Mouse (Mus musculus): ENCODE results near the gene Mrc2. TPM values are rescaled to one million over a fixed set of nuclear protein-coding genes. Genes with fewer than 3 reads are reported as not detected.

The Mrc2 gene
- polyA plus RNA-seq, 1 experiment from 2014 or later: 23.9 TPM

- H3K27me3 ChIP-seq (replicated peaks; ENCODE audit: control insufficient read depth, insufficient read depth, low read length): no peaks in the 10 kb centered on the region
- DNase-seq (ENCODE audit: low spot score) (no peak), ATAC-seq (ENCODE audit: low read depth) (no peak)
- H3K36me3 ChIP-seq (ENCODE audit: control insufficient read depth, insufficient read depth, low read length): peaks cover 47% of the 10 kb centered on the region
- H3K9ac ChIP-seq (ENCODE audit: low read depth, low read length): no peak overlapping the region
- H3K9me3 ChIP-seq (ENCODE audit: control insufficient read depth, low read length): no peaks in the 10 kb centered on the region
- no peak overlapping the region for H3K4me2 ChIP-seq (ENCODE audit: low read depth, low read length)
- no peak overlapping the region for H3K27ac ChIP-seq (replicated peaks; ENCODE audit: low read depth, low read length)
- 88% methylated on average over 7 of the region's 7 CpGs for WGBS
- H3K4me3 ChIP-seq (ENCODE audit: low read depth, low read length): no peak overlapping the region
- H3K4me1 ChIP-seq (ENCODE audit: control insufficient read depth, insufficient read depth, low read length): peaks cover 21% of the 10 kb centered on the region
These were observed 58.2 kb downstream of the Mrc2 start for GRCm38 (mm10) chr11:105350643-105351042.

DNA sequence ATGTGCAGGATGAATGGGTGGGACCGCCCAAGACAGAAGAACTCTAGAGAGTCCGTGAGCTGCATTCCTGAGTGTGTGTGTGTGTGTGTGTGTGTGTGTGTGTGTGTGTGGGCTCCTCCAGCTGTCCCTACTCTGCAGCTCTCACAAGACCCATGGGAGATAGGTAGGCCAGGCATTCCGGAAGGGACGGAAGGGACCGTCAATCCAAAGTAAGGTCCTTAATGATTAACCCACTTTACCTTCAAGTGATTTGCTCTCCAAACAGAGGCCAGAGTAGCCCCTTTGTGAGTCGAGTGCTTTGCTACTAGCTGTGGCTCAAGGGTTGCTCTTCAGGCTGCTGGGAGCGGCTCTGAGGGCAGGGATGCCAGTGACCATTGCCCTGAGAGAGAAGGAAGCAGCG is 59.7 kb downstream of the Mrc2 start:
- Histone ChIP-seq H3K36me3 (ENCODE audit: control insufficient read depth, insufficient read depth, low read length) (peaks cover 32% of the 10 kb centered on the region), H3K9me3 (ENCODE audit: control insufficient read depth, low read length) (no peaks in the 10 kb centered on the region), H3K4me1 (ENCODE audit: control insufficient read depth, insufficient read depth, low read length) (peaks cover 21% of the 10 kb centered on the region), H3K4me2 (ENCODE audit: low read depth, low read length) (no peak overlapping the region), H3K27me3 (replicated peaks; ENCODE audit: control insufficient read depth, insufficient read depth, low read length) (no peaks in the 10 kb centered on the region), H3K27ac (replicated peaks; ENCODE audit: low read depth, low read length) (no peak overlapping the region), H3K9ac (ENCODE audit: low read depth, low read length) (no peak overlapping the region), H3K4me3 (ENCODE audit: low read depth, low read length) (no peak overlapping the region)
- WGBS: 76% methylated on average over 8 of the region's 8 CpGs
- ATAC-seq (ENCODE audit: low read depth) (no peak), DNase-seq (ENCODE audit: low spot score) (no peak)

GRCm38 (mm10) chr11:105352954-105353890 is 60.8 kb downstream of the Mrc2 start:
- 0 out of 2 replicates have a peak, but pooled peaks have one; percentile 7 for ATAC-seq (ENCODE audit: low read depth)
- peak overlapping the region; percentile 30; the same call in 1 of the 2 replicates for H3K9ac ChIP-seq (ENCODE audit: low read depth, low read length)
- WGBS: 48% methylated on average over 9 of the region's 9 CpGs

DNA sequence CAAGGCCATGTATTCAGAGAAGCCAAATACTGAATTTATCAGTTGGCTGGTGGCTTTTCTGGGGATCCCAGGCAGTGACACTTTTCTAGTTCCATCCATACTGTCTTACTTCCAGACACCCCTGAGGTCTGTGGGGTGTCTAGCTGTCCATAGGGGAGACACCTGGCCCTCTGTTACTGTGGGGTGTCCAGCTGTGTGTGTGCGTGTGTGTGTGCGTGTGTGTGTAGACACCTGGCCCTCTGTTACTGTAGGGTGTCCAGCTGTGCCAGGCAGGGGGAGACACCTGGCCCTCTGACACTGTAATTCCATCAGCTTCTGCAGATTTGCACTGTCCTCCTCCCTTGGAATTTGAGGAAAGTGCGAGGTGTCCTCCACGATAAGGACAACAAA is 61.4 kb downstream of the Mrc2 start:
- Histone ChIP-seq H3K9me3 (ENCODE audit: control insufficient read depth, low read length) (no peaks in the 10 kb centered on the region), H3K36me3 (ENCODE audit: control insufficient read depth, insufficient read depth, low read length) (peaks cover 15% of the 10 kb centered on the region), H3K4me1 (ENCODE audit: control insufficient read depth, insufficient read depth, low read length) (peaks cover 21% of the 10 kb centered on the region), H3K27ac (replicated peaks; ENCODE audit: low read depth, low read length) (no peak overlapping the region), H3K9ac (ENCODE audit: low read depth, low read length) (no peak overlapping the region), H3K27me3 (replicated peaks; ENCODE audit: control insufficient read depth, insufficient read depth, low read length) (no peaks in the 10 kb centered on the region), H3K4me2 (ENCODE audit: low read depth, low read length) (no peak overlapping the region), H3K4me3 (ENCODE audit: low read depth, low read length) (no peak overlapping the region)
- DNase-seq (ENCODE audit: low spot score) (no peak), ATAC-seq (ENCODE audit: low read depth) (no peak)
- 81% methylated on average over 4 of the region's 4 CpGs for WGBS

More at GRCm38 (mm10) chr11:105352954-105353890, 60.8 kb downstream of the Mrc2 start:
- peaks cover 21% of the 10 kb centered on the region for H3K4me1 ChIP-seq (ENCODE audit: control insufficient read depth, insufficient read depth, low read length)
- H3K36me3 ChIP-seq (ENCODE audit: control insufficient read depth, insufficient read depth, low read length): peaks cover 22% of the 10 kb centered on the region
- no peak overlapping the region for H3K4me3 ChIP-seq (ENCODE audit: low read depth, low read length)
- H3K4me2 ChIP-seq (ENCODE audit: low read depth, low read length): no peak overlapping the region
- no peaks in the 10 kb centered on the region for H3K9me3 ChIP-seq (ENCODE audit: control insufficient read depth, low read length)
- DNase-seq (ENCODE audit: low spot score): peak; percentile 72
- no peaks in the 10 kb centered on the region for H3K27me3 ChIP-seq (replicated peaks; ENCODE audit: control insufficient read depth, insufficient read depth, low read length)
- H3K27ac ChIP-seq (replicated peaks; ENCODE audit: low read depth, low read length): peak overlapping the region; percentile 56; the same call in 1 of the 2 replicates

GRCm38 (mm10) chr11:105356301-105356700 is 63.9 kb downstream of the Mrc2 start:
- no peaks in the 10 kb centered on the region for H3K36me3 ChIP-seq (ENCODE audit: control insufficient read depth, insufficient read depth, low read length)
- no peak overlapping the region for H3K9ac ChIP-seq (ENCODE audit: low read depth, low read length)
- 53% methylated on average over 7 of the region's 7 CpGs for WGBS
- H3K4me3 ChIP-seq (ENCODE audit: low read depth, low read length): no peak overlapping the region
- DNase-seq (ENCODE audit: low spot score): no peak
- peaks cover 21% of the 10 kb centered on the region for H3K4me1 ChIP-seq (ENCODE audit: control insufficient read depth, insufficient read depth, low read length)
- no peaks in the 10 kb centered on the region for H3K9me3 ChIP-seq (ENCODE audit: control insufficient read depth, low read length)
- H3K27me3 ChIP-seq (replicated peaks; ENCODE audit: control insufficient read depth, insufficient read depth, low read length): no peaks in the 10 kb centered on the region
- H3K27ac ChIP-seq (replicated peaks; ENCODE audit: low read depth, low read length): no peak overlapping the region
- no peak for ATAC-seq (ENCODE audit: low read depth)
- no peak overlapping the region for H3K4me2 ChIP-seq (ENCODE audit: low read depth, low read length)

DNA sequence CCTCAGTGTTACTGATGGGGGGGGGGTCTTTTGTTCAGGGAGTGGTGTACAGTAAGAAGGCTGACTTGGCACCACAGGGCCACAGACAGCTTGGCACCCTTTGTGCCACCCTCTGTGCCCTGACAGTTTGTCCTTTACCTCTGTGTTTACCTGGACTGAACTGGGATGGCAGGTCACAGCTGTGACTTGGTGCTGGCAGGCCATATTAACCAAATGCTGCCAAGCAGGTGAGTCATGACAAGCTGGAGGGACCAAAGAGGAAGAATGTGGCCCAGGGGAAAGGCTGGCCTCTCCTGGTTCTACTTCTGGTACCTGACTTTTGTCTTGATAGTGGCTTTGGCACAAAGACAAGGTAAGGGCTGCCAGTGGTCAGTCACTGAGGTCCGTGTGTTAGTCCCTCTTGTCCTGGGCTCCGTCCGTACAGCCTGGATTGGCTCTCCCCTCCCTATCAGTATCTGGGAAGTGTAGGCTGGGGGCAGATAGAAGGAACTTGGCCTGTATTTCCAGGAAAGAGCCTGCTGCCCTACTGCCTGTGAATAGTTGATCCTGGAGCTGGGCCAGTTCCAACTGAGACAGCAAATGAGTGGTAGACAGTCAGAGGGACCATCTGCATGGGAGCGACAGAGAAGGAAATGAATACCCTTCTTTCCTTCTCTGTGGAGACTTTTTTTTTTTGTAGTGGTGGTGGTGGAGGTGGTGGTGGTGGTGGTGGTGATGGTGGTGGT is 69.8 kb downstream of the Mrc2 start:
- Histone ChIP-seq H3K4me2 (ENCODE audit: low read depth, low read length) (no peak overlapping the region), H3K36me3 (ENCODE audit: control insufficient read depth, insufficient read depth, low read length) (no peaks in the 10 kb centered on the region), H3K4me1 (ENCODE audit: control insufficient read depth, insufficient read depth, low read length) (peaks cover 7% of the 10 kb centered on the region; the same call in 1 of the 2 replicates), H3K9me3 (ENCODE audit: control insufficient read depth, low read length) (no peaks in the 10 kb centered on the region), H3K27ac (replicated peaks; ENCODE audit: low read depth, low read length) (no peak overlapping the region), H3K9ac (ENCODE audit: low read depth, low read length) (no peak overlapping the region), H3K27me3 (replicated peaks; ENCODE audit: control insufficient read depth, insufficient read depth, low read length) (no peaks in the 10 kb centered on the region), H3K4me3 (ENCODE audit: low read depth, low read length) (no peak overlapping the region)
- 79% methylated on average over 4 of the region's 4 CpGs for WGBS
- DNase-seq (ENCODE audit: low spot score) (no peak), ATAC-seq (ENCODE audit: low read depth) (no peak)

DNA sequence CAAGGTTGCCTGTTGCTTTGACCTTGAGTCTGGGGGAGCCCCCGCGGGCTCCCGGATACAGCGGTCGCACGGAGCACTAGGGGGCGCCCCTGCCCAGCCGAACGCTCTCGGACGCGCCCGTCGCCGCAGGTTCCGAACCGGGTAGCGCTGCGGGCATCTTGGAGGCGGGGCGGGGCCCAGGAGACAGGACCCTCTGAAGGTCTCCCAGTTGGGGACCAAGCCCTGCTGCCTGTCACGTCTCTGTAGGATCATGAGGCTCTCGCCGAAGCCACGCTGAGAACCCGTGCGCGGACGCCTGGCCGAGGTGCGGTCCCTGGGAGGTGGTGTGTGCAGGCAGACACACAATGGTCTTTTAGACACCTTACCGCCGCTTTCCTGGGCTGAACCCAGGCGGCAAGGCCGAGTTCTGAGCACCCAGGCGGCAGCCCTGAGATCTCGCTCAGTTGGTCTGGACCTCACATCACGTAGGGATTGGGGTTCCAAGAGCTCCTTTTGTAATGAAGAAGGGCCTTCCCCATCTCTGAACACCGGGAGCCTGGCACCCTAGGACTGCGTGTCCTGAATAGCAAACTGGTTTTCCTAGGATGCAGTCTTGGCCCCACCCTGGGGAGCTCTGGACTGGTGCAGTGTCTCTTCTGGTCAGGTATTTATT is 70.6 kb downstream of the Mrc2 start:
- Histone ChIP-seq H3K9ac (ENCODE audit: low read depth, low read length) (peak overlapping the region; percentile 63), H3K36me3 (ENCODE audit: control insufficient read depth, insufficient read depth, low read length) (no peaks in the 10 kb centered on the region), H3K4me1 (ENCODE audit: control insufficient read depth, insufficient read depth, low read length) (peaks cover 7% of the 10 kb centered on the region; the same call in 1 of the 2 replicates), H3K9me3 (ENCODE audit: control insufficient read depth, low read length) (no peaks in the 10 kb centered on the region), H3K4me3 (ENCODE audit: low read depth, low read length) (peak overlapping the region; percentile 47), H3K27me3 (replicated peaks; ENCODE audit: control insufficient read depth, insufficient read depth, low read length) (no peaks in the 10 kb centered on the region), H3K27ac (replicated peaks; ENCODE audit: low read depth, low read length) (no peak overlapping the region), H3K4me2 (ENCODE audit: low read depth, low read length) (peak overlapping the region; percentile 80)
- DNase-seq (ENCODE audit: low spot score) (peak; percentile 69), ATAC-seq (ENCODE audit: low read depth) (peak; percentile 78)
- 4% methylated on average over 14 of the region's 40 CpGs for WGBS
